Mouse (Mus musculus) lung, postnatal 0 days (tissue): ENCODE results near the gene Ipo9.

Experiments
- CTCF ChIP-seq: IDR thresholded peaks from 2 replicates; pipeline ENCODE4 v1.5.1; 2016; ENCODE audit warnings: antibody characterized with exemption, mild to moderate bottlenecking
- EP300 ChIP-seq: IDR thresholded peaks from 2 replicates; pipeline ENCODE4 v1.6.1; 2016; ENCODE audit warnings: antibody characterized with exemption, mild to moderate bottlenecking, control low read depth

- TF ChIP-seq CTCF = peak; percentile 47
- no peak for TF ChIP-seq EP300
These were observed 22.0 kb upstream of the Ipo9 start for GRCm38 (mm10) chr1:135452259-135452658.
